Mouse (Mus musculus) ES-E14 (cell line): ENCODE data around the gene Yrdc.

ENCODE experiments used
- CHD2 ChIP-seq: IDR thresholded peaks from 2 replicates; pipeline ENCODE4 v1.6.1; 2014; ENCODE audit warnings: mild to moderate bottlenecking, low read depth, low read length, inconsistent platforms
- HCFC1 ChIP-seq: IDR thresholded peaks from 2 replicates; pipeline ENCODE4 v1.6.1; 2012; ENCODE audit warnings: low read length, inconsistent platforms, borderline replicate concordance; ENCODE audit not compliant: insufficient read depth
- MAFK ChIP-seq: IDR thresholded peaks from 2 replicates; pipeline ENCODE4 v1.6.1; 2014; ENCODE audit warnings: mild to moderate bottlenecking, low read depth, low read length, inconsistent platforms; ENCODE audit not compliant: insufficient read depth
- ZC3H11A ChIP-seq: IDR thresholded peaks from 2 replicates; pipeline ENCODE4 v1.6.1; 2012; ENCODE audit warnings: low read depth, mild to moderate bottlenecking, inconsistent platforms, low read length, borderline replicate concordance
- ZNF384 ChIP-seq: IDR thresholded peaks from 2 replicates; pipeline ENCODE4 v1.6.1; 2012; ENCODE audit warnings: low read depth, low read length, inconsistent platforms

- no peak for TF ChIP-seq HCFC1
- TF ChIP-seq ZNF384, result peak; percentile 90
- TF ChIP-seq MAFK, result no peak
- TF ChIP-seq ZC3H11A, result no peak
- no peak for TF ChIP-seq CHD2
Measured at GRCm38 (mm10) chr4:124825371-124825965, 25.0 kb upstream of the Yrdc start.
